Mouse (Mus musculus) midbrain, embryonic 16.5 days (tissue): ENCODE measurements at regions not wholly inside any gene's neighbourhood (a gene's known extent, or its start where the extent isn't known, plus 50 kb on each side); places are given as distances from the start of the nearest gene placed in this dataset.

Experiments used
- ATAC-seq: fragments of 200-750 bp; cut with Nextera tagmentation; 2 replicates; pipeline ENCODE4 v1.8.0; 2017; ENCODE audit warnings: moderate TSS enrichment
- H3K27ac ChIP-seq: fragments of 300-500 bp; sonication (generic); 2 replicates; pipeline ENCODE4 v1.5.1; 2014; ENCODE audit warnings: mild to moderate bottlenecking, low read length, mixed read lengths
- H3K27me3 ChIP-seq: fragments of 300-500 bp; sonication (generic); 2 replicates; pipeline ENCODE4 v1.6.1; 2014; ENCODE audit warnings: low read depth, low read length, mixed read lengths; ENCODE audit not compliant: control insufficient read depth, insufficient read depth
- H3K36me3 ChIP-seq: fragments of 300-500 bp; sonication (generic); 2 replicates; pipeline ENCODE4 v1.6.1; 2014; ENCODE audit warnings: mild to moderate bottlenecking, low read length, moderate library complexity, mixed read lengths; ENCODE audit not compliant: control insufficient read depth, insufficient read depth
- H3K4me1 ChIP-seq: fragments of 300-500 bp; sonication (generic); 2 replicates; pipeline ENCODE4 v1.6.1; 2014; ENCODE audit warnings: mild to moderate bottlenecking, low read length, mixed read lengths; ENCODE audit not compliant: control insufficient read depth, insufficient read depth
- H3K4me2 ChIP-seq: fragments of 300-500 bp; sonication (generic); 2 replicates; pipeline ENCODE4 v1.6.1; 2014; ENCODE audit warnings: mild to moderate bottlenecking, low read length, mixed read lengths
- H3K4me3 ChIP-seq: fragments of 300-500 bp; sonication (generic); 2 replicates; pipeline ENCODE4 v1.5.1; 2014; ENCODE audit warnings: low read depth, mild to moderate bottlenecking, low read length, moderate library complexity, mixed read lengths
- H3K9ac ChIP-seq: fragments of 300-500 bp; sonication (generic); 2 replicates; pipeline ENCODE4 v1.6.1; 2014; ENCODE audit warnings: low read depth, low read length, mixed read lengths
- H3K9me3 ChIP-seq: fragments of 300-500 bp; sonication (generic); replicated peaks from 2 replicates; pipeline ENCODE4 v1.6.1; 2014; ENCODE audit warnings: mild to moderate bottlenecking, low read length, mixed read lengths; ENCODE audit not compliant: control insufficient read depth, poor library complexity, severe bottlenecking
- WGBS: fragments of 180-500 bp; shearing (Covaris S2); extraction: QIAGEN DNeasy Blood & Tissue Kit; methylation state at CpG from one replicate; pipeline ENCODE4 v1.1.7; 2014; 5-methylcytosine and 5-hydroxymethylcytosine counted together

- H3K4me1 ChIP-seq: no peaks in the 10 kb centered on the region
- no peaks in the 10 kb centered on the region for H3K27me3 ChIP-seq
- no peak overlapping the region for H3K27ac ChIP-seq
- no peak overlapping the region for H3K4me3 ChIP-seq
- ATAC-seq: no peak
- H3K9me3 ChIP-seq: no peaks in the 10 kb centered on the region
- 88% methylated on average over 4 of the region's 4 CpGs for WGBS
- no peaks in the 10 kb centered on the region for H3K36me3 ChIP-seq
- no peak overlapping the region for H3K4me2 ChIP-seq
- no peak overlapping the region for H3K9ac ChIP-seq
Observed at GRCm38 (mm10) chr6:143590231-143590630, 423.2 kb downstream of the Etnk1 start.

- Histone ChIP-seq H3K4me1 (no peaks in the 10 kb centered on the region), H3K9ac (no peak overlapping the region), H3K27me3 (no peaks in the 10 kb centered on the region), H3K9me3 (no peaks in the 10 kb centered on the region), H3K4me2 (no peak overlapping the region), H3K4me3 (no peak overlapping the region), H3K36me3 (no peaks in the 10 kb centered on the region), H3K27ac (no peak overlapping the region)
- 91% methylated on average over 3 of the region's 3 CpGs for WGBS
- ATAC-seq: no peak
Observed at GRCm38 (mm10) chr6:143592490-143592889, 425.5 kb downstream of the Etnk1 start.

GRCm38 (mm10) chr6:143595486-143595885 is 428.5 kb downstream of the Etnk1 start:
- ATAC-seq: no peak
- H3K9ac ChIP-seq: no peak overlapping the region
- no peaks in the 10 kb centered on the region for H3K36me3 ChIP-seq
- H3K27me3 ChIP-seq: no peaks in the 10 kb centered on the region
- no peaks in the 10 kb centered on the region for H3K9me3 ChIP-seq
- no peaks in the 10 kb centered on the region for H3K4me1 ChIP-seq
- H3K4me2 ChIP-seq: no peak overlapping the region
- H3K4me3 ChIP-seq: no peak overlapping the region
- 63% methylated on average over 2 of the region's 2 CpGs for WGBS
- no peak overlapping the region for H3K27ac ChIP-seq

GRCm38 (mm10) chr6:143597414-143597813 is 430.4 kb downstream of the Etnk1 start:
- Histone ChIP-seq H3K27ac (no peak overlapping the region), H3K9me3 (no peaks in the 10 kb centered on the region), H3K4me3 (no peak overlapping the region), H3K9ac (no peak overlapping the region), H3K27me3 (no peaks in the 10 kb centered on the region), H3K4me2 (no peak overlapping the region), H3K4me1 (no peaks in the 10 kb centered on the region), H3K36me3 (no peaks in the 10 kb centered on the region)
- WGBS: 92% methylated on average over 3 of the region's 3 CpGs
- ATAC-seq: no peak

GRCm38 (mm10) chr6:143598916-143599315 is 431.9 kb downstream of the Etnk1 start:
- H3K4me3 ChIP-seq: no peak overlapping the region
- WGBS: 56% methylated on average over 4 of the region's 4 CpGs
- H3K4me2 ChIP-seq: no peak overlapping the region
- no peaks in the 10 kb centered on the region for H3K27me3 ChIP-seq
- ATAC-seq: no peak
- no peak overlapping the region for H3K27ac ChIP-seq
- H3K4me1 ChIP-seq: no peaks in the 10 kb centered on the region
- H3K9me3 ChIP-seq: no peaks in the 10 kb centered on the region
- H3K36me3 ChIP-seq: no peaks in the 10 kb centered on the region
- H3K9ac ChIP-seq: no peak overlapping the region

GRCm38 (mm10) chr6:143609100-143609499 is 442.1 kb downstream of the Etnk1 start:
- H3K4me1 ChIP-seq: no peaks in the 10 kb centered on the region
- H3K4me3 ChIP-seq: no peak overlapping the region
- no peaks in the 10 kb centered on the region for H3K9me3 ChIP-seq
- ATAC-seq: no peak
- no peak overlapping the region for H3K9ac ChIP-seq
- no peak overlapping the region for H3K4me2 ChIP-seq
- no peak overlapping the region for H3K27ac ChIP-seq
- H3K36me3 ChIP-seq: no peaks in the 10 kb centered on the region
- H3K27me3 ChIP-seq: no peaks in the 10 kb centered on the region
- 82% methylated on average over 1 of the region's 1 CpGs for WGBS

GRCm38 (mm10) chr6:143612966-143613365 is 445.9 kb downstream of the Etnk1 start:
- no peak for ATAC-seq
- Histone ChIP-seq H3K27me3 (no peaks in the 10 kb centered on the region), H3K4me2 (no peak overlapping the region), H3K4me3 (no peak overlapping the region), H3K9me3 (no peaks in the 10 kb centered on the region), H3K36me3 (no peaks in the 10 kb centered on the region), H3K4me1 (0 out of 2 replicates have a peak, but pooled peaks cover 2% of the 10 kb centered on the region), H3K9ac (no peak overlapping the region), H3K27ac (no peak overlapping the region)
- WGBS: 82% methylated on average over 10 of the region's 10 CpGs

- no peaks in the 10 kb centered on the region for H3K36me3 ChIP-seq
- no peak overlapping the region for H3K4me3 ChIP-seq
- no peaks in the 10 kb centered on the region for H3K27me3 ChIP-seq
- H3K27ac ChIP-seq: no peak overlapping the region
- no peak overlapping the region for H3K9ac ChIP-seq
- no peaks in the 10 kb centered on the region for H3K9me3 ChIP-seq
- H3K4me1 ChIP-seq: 0 out of 2 replicates have a peak, but pooled peaks cover 2% of the 10 kb centered on the region
- no peak for ATAC-seq
- H3K4me2 ChIP-seq: no peak overlapping the region
- WGBS: 74% methylated on average over 11 of the region's 11 CpGs
Observed at GRCm38 (mm10) chr6:143614431-143614987, 447.5 kb downstream of the Etnk1 start.

- Histone ChIP-seq H3K9ac (no peak overlapping the region), H3K27ac (no peak overlapping the region), H3K4me1 (0 out of 2 replicates have a peak, but pooled peaks cover 2% of the 10 kb centered on the region), H3K9me3 (no peaks in the 10 kb centered on the region), H3K36me3 (no peaks in the 10 kb centered on the region), H3K4me2 (no peak overlapping the region), H3K4me3 (no peak overlapping the region), H3K27me3 (no peaks in the 10 kb centered on the region)
- ATAC-seq: no peak
- WGBS: 90% methylated on average over 8 of the region's 8 CpGs
Observed at GRCm38 (mm10) chr6:143615361-143615760, 448.3 kb downstream of the Etnk1 start.
